Mouse (Mus musculus) adrenal gland, adult 8-10 months (tissue): ENCODE measurements around the gene Inafm1. TPM values are rescaled to one million over a fixed set of nuclear protein-coding genes. Genes with fewer than 3 reads are reported as not detected.
A peak's percentile ranks its signal among the peaks of the same experiment; 100 is the strongest.
"Not testable (repeated sequence)": the region's sequence is repeated elsewhere in the genome, so short reads cannot be mapped to it uniquely, and the experiment has no call there.

Source experiments
- DNase-seq: peaks from one replicate; pipeline ENCODE4 v3.0.0; 2022
- total RNA-seq, 4 experiments: library from RNA; stranded (reverse); gene quantifications; 2 replicates each; pipeline ENCODE4 v1.2.4; 2022

Inafm1 gene
- total RNA-seq, 4 experiments from 2014 or later = 21.9 to 37.5 (median 28.8) TPM

DNA sequence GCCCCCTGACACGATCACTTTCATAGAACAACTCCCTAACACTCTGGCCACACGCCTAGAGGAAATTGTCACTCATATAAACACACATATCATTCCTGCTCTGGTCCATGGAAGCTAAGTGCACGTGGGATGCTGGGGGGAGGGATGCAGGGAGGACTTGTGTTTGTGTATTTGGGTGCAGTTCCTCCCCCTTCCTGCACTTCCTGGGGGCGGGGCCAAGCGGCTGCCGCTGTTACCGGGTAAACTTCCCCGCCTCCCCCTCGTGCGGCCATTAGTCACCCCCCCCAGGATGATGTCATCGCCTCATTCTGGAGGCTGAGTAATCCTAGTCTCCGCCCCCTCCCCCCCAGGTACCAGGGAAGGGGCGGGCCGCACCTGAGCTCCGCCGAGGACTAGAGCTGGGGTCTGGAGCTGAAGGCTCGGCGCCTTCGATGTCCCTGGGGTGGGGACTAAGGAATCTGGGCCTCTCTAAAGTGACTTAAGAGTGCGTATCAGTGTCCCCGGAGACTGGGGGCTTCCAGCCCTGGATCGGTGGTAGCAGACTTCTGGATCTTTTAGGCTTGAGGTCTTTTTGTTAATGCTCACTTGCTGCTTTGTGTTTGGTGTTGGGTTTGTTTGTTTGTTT is 23.5 kb upstream of the Inafm1 start:
- peak; percentile 89 for DNase-seq

DNA sequence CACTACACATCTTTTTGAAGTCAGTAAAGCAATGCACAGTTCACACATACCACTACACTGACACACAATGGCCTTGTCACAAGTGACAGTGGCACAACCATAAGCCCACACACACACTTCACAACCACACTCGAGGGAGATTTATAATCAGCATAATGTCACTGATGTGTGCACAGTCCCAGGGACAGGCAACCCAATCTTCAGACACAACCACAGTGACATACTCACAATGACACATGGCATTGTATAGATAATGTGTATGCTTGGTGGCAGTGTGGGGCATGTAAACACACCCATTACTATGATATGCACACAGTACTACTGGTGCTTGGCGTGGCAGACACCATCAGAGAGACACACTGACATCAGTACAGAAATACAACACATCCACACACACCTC is 22.7 kb upstream of the Inafm1 start:
- no peak for DNase-seq

DNA sequence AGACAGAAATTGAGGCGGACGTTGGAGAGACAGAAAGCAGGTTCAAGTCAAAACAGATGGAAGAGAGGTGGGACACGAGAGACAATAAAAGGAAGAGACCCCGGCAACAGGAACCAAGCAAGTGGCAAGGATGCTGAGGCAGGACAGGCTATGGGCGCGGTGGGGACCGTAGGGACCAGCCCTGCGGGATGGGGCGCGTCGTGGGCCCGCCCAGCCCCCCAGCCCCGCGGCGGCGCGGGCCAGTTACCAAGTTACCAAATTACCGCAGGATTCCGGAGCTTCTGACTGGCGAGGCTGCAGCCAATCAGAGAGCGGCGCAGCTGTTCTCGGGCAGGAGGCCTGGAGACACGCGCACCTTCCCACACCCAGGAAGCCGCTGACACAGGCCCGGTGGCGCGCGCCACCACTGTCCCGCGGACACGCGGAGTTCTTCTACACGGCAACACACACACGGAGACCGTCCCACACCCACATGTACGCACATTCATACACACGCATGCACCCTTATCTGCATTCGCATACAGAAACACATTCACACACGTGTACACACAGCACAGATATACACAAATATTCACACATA is 22.0 kb upstream of the Inafm1 start:
- peak; percentile 82 for DNase-seq

DNA sequence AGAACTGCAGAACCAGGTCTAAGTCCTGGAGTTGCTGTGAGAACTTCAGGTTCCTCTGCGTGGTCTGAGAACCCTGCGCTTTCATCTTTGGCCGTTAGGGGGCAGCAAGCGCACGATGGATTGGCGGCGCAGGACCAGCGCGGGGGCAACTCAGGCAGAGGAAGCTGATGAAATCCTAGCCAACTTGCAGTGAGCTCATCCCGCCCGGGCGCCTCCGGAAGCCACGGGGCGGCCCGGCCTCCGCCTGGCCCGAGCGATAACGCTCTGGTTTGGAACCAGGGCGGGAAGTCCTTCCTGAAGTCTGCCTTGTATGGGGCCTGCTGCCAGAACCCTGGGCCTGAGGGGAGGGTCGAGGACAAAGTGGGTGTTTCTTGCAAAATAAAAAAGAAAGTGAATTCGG is 21.4 kb upstream of the Inafm1 start:
- peak; percentile 92 for DNase-seq

DNA sequence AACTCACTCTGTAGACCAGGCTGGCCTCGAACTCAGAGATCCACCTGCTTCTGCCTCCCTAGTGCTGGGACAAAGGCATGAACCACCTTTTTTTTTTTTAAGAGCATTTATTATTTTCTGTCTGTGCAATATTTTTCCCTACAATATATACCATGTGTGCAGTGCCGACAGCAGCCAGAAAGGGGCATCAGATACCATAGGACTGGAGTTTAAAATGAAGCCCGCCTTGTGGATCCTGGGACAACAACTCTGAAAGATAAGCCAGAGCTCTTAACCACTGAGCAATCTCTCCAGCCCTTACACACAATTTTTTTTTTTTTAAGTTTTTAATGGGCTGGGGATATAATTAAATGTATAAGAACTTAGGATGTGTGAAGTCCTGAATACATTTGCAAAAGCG is 20.9 kb upstream of the Inafm1 start:
- no peak for DNase-seq

DNA sequence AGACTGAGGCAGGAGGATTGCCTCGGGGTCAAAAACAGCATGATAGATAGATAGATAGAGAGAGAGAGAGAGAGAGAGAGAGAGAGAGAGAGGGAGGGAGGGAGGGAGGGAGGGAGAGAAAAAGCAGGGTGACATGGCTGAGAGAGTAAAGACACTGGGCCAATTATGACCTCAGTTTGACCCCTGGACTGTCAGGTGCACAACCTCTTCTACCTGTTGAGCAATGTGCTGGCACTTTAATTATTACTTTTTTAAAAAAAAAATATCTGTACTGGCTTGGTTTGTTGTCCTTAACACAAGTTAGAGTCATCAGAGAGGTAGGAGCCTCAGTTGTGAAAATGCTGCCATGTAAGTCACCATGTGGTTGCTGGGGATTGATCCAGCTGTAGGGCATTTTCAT is 14.4 kb upstream of the Inafm1 start:
- DNase-seq = no peak

DNA sequence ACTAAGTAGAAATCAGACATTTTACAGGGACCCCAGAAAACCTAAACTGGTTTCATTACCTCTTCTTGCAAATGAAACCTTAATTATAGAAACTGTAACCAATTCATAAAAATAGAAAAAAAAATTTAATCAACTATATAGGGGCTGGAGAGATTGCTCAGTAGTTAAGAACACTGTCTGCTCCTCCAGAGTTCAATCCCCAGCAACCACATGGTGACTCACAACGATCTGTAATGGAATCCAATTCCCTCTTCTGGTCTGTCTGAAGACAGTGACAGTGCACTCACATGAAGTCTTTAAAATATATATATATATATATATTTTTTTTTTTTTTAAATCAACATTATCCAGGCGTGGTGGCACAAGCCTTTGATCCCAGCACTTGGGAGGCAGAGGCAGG is 13.6 kb upstream of the Inafm1 start:
- no peak for DNase-seq

DNA sequence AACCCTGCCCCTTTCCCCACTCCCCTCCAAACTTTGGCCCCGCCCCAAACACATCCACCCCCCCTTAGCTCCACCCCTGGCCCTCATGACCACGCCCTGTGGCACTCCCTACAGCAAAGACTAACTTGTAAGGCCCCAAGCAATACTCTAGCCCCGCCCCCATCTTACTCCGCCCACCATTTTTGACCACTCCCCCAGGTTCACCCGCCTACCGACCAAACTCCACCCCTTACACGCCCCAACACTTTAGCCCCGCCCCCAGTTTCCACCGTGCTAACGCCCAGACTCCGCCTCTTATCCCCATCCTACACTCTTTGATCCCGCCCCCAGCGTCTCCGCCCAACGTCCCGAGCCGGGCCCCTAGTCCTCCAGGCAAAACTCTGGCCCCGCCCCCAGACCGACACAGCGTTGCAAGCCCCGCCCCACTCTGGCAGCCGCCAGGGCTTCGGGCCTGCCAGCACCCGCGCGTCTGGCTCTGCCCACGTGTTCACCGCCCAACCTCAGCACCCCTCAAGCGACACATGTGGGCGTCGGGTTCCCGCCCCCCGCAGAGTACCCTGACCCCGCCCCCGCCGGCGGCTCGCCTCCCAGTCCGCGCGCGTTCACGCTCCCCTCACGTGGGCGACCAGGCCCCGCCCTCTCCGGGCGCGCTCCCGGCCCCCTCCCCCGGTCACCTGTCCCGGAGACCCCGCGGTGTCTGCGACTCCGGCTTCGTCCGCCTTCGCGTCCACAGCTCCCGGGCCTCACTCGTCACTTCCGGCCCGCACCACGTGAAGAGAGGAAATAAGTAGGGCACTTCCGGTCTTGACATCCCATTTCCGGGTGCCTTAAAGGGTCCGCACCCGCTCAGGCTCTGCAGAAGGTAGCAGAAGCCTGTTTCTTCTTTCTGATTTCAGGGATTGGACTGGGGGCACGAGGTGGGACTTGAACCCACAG is 12.9 kb upstream of the Inafm1 start, which contains the start of gene Ccdc9:
Gene Ccdc9 (minus strand): TSS at position 770 of the 936 bp plus-strand sequence.
- peak; percentile 100 for DNase-seq

DNA sequence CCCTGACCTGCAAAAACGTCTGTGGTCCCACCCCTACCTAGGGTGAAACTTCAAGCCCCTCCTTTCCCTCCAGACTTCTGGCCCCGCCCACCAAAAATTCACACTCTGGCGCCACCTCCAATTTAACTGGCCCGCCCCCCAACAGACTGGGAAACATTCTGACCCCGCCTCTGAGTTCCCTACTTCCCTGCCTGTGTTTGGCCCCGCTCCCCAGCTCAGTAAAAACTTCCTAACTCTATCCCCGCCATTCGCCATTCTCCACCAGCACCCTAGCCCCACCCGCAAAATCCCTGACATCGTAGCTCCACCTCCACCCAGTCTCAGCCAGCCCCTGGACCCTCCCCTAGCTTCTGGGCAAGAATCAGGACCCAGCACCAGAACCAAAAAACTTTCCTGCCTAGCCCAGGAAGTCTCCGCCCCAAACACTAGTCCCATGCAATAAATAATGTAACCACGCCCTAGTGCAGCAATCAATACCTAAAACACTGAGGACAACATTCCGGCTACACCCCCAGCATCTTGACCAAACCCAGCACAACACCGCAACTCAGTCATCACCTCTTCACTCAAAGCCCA is 12.1 kb upstream of the Inafm1 start:
- DNase-seq = peak; percentile 84

DNA sequence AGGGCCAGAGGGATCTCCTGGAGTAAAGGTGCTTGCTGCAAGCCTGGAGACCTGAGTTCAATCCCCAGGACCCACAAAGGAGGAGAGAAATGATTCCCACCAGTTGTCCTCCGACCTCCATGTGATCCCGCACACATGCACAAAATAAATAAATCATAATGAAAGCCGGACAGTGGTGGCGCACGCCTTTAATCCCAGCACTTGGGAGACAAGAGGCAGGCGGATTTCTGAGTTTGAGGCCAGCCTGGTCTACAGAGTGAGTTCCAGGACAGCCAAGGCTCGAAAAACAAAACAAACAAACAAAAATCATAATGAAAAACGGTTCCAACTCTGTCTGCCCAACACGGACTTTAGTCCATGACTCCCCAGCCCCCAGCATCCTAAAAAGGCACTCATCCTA is 11.5 kb upstream of the Inafm1 start:
- DNase-seq = no peak

DNA sequence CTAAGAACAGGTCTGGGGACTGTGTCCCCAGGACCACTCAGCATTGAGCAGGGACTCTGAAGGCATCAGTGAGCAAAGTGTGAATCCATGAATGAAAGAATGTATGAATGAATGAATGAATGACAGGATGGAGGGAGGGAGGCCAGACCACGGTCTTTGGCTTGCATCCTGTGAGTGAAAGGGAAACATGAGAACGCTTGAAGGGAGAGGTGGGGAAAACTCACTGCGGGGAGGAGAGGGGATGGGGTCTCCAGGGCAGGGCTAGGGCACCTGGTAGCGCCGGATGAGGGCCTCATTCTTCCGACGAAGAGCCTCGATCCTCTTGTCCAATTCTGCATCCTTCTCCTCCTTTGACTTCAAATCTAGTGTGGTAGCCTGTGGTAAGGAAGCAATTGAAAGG is 10.6 kb upstream of the Inafm1 start:
- no peak for DNase-seq

DNA sequence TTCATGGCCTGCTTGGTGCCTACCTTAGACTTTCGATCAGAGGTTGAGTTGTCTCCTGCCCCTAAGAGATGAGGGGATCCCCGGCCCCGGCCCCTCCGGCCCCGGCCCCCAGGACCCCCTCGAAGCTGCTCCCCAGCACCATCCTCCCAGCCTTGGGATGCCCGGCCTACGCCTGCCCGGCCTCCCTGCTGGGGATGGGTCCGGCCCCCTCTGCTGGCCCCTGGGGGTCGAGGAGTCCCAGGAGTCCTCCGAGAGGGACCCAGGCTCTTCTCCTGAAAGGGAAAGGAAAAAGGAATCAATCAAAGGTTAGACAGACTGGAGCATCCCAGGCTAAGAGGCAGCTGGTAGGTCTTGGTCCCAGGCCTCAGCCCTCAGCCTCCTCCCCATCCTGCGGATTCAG is 8.9 kb upstream of the Inafm1 start:
- no peak for DNase-seq

DNA sequence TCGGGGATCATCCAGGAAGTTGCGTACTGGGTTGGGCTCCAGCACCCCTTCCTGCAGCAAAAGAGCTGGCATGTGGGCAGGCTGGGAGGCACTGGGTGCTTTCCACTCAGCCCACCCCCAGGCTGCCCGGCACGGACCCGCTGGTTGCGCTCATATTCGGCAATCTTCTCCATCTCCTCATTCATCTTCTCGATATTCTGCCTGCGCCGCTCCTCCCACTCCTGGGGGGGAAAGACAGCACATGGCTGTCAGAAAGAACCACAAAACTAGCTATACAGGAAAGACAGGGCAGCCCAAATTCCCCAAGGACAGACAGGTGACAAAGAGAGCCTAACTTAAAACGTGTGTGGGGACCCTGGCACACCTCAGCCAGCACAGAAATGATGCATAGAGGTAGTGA is 7.3 kb upstream of the Inafm1 start:
- DNase-seq = no peak

DNA sequence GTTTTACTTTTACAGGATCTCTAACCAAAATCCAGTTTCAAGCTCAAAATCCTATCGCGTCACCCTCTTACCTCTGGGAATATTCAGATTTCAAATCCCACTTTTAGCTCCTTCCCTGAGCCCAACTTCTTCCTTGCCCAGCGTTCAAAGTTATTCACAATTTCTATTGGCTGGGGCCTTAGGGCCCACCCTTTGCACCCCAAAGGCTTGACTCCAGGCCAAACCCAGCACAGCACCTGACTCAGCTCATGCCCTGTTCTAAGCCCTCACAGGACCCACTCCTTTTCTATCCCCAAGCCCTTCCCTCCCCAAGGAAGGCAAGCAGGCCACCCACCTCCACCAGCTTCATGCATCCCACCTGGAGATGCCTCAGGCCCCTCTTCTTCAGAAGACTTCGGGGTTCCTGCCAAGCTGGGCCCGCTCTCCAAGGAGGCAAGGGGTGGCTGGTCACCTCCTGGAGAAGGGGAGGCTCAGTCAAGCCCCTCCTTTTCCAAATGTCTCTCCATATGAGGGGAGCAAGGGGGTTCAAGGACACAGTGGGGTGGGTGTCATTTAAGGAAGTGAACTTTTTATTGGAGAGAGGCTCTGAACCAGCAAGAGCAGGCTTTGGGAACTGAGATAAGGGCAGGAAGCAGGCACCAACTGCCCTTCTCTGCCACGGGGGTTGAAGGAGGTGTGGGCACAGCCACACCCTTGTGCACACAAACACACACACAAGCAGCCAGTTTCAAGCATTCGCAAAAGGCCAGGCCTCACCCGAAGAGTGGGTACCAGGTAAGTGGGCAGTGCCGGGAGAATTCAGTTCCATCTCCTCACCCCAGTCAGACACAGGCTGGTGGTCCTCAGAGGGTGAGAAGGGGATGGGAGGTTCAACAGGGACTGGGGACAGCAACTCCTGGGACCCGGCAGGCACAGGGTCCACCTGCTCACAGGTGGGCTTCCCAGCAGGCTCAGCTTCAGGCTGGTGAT is 1.8 kb upstream of the Inafm1 start:
- no peak for DNase-seq

DNA sequence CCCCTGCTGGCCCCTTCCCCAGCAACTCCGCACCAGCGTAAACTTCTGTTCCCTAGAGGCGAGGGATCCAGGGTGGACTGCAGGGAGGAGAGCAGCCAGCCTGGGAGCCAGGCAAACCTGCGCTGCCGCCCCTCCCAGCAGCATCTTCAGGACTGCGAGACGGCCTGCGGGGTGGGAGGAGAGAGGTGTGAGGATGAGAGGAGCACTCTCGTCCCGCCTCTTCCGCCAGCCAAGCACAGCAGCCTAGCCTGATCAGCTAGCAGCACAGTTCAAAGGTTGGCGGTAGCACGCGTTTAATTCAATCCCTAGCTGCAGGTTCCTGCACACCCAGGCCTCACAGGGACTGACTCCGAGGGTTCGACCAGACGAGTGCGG is 336 bp upstream of the Inafm1 start:
- peak; percentile 66 for DNase-seq

DNA sequence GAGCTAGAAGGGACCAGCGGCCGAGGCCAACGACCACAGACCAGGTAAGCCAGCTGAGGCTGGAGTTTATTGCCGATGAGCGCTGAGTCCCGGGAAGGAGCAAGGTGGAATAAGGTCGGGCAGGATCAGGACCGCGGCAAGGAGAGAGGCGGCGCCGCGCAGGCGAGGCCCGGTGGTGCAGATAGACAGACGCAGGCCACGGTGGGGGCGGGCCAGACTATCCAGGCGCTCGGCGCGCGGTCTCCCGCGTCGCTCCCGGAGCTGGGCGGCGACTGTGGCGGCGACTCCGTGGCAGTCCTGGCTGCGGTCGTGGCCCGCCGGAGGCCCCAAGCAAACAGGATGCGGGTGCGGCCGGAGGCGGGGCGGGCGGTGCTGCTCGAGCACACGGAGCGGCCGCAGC is 736 bp downstream of the Inafm1 start:
- DNase-seq = peak; percentile 57

DNA sequence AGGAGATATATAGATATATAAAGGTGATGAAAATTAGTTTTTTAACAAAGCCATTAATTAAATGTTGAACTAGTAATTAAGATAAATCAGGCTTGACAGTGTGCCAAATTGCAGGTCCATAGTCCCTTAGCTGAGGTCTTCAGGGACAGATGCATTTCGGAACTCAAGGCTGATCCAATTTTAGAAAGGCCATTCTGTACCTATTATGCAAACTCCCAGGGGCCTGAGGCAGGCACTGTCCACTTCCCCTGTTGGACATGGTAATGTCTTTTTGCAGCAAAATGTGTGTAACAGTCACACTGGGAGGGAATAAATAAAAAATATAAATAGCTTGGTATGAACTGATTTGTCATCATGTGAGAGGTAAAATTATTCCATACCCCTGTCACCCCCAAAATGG is 2.3 kb downstream of the Inafm1 start:
- DNase-seq = no peak

DNA sequence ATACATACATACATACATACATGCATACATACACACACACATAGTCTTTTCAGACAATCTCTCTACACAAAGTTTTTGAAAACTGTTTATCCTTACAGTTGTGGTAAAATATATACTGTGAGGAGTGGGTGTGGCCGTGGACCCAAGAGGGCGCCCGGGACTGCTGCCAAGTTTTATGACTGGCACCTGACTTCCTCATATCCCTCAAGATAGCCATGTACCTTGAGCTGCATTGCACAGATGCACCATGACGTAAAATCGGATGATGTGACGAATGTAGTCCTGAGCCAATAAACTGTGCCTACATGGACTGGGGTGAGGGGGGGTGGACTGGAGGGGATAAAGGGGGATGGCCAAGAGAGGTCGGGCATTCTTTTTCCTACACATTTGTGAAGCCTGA is 6.8 kb downstream of the Inafm1 start:
- DNase-seq = not testable (repeated sequence)

DNA sequence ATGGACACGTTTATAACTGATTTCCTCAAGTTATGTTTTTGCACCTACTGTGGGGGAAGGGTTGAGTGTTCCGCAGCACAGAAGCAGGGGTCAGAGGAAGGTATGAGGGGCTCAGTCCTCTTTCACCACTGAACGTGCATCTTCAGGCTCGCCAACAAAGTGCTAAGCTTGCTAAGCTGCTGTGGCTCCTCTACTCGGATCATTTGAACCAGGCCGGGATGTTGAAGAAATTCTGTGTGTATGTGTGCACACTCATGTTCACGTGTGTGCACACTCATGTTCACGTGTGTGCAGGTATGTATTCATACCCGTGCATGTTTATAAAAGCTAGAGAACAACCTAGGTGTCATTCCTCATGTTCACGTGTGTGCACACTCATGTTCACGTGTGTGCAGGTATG is 7.6 kb downstream of the Inafm1 start:
- no peak for DNase-seq

DNA sequence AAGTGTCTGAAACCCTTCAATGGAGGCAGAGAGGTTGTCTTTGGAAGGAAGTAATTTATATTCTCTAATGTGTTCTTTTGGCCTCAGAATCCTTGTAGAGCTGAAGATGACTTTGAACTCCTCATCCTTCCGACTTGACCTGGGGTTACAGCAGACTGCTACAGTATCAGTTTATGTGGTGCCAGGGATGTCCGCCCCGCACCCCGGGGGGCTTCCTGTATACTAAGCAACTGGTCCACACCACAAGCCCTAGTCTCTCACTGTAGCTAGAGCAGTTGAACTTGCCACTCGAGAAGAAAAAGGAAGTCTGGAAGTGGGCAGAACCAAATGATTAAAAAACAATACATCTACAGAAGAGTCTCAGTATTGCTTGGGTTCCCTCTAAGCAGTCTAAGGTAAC is 9.6 kb downstream of the Inafm1 start:
- DNase-seq = no peak

DNA sequence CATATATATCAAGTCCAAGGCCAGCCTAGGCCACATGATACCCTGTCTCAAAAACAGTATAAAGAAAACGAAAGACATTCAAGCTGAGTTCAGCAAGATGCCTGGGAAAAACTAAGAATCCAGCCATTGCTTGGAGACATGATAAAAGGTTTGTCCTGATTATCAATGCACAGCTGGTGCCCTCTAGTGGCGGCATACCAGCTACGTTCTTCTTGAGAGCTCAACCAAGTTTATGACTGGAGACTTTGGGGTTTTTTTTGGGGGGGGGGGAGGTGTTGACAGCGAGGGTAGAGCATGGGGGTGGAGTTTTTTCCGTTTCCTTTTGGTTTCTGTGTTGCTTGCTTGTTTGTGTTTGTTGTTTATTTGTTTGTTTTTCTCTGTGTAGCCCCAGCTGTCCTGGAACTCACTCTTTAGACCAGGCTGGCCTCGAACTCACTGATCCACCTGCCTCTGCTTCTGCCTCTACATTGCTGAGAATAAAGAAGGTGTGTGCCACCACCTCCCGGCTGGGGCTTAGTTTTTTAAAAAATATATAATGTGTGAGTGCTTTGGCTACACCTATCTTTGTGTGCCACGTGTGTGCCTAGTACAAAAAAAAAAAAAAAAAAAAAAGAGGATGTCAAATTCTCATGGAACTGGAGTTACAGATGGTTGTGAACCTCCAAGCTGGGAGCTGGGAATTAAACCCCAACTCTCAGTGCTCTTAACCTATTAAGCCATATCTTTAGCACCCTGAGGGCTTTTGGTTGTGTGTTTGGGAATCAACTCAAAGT is 10.2 kb downstream of the Inafm1 start:
- peak; percentile 56 for DNase-seq
